Mouse (Mus musculus) limb, embryonic 14.5 days (tissue): Measurements from ENCODE around the gene Mesp1. TPM values are rescaled to one million over a fixed set of nuclear protein-coding genes. Genes with fewer than 3 reads are reported as not detected.

Source experiments
- ATAC-seq: fragments of 200-750 bp; cut with Nextera tagmentation; 2 replicates; pipeline ENCODE4 v1.8.0; 2017; ENCODE audit warnings: low read depth, moderate number of reproducible peaks, moderate TSS enrichment; ENCODE audit not compliant: low FRiP score
- DNase-seq: peaks from one replicate; pipeline ENCODE4 v3.0.0-alpha.2; 2015; ENCODE audit warnings: low spot score
- H3K27ac ChIP-seq: fragments of 300-500 bp; sonication (generic); replicated peaks from 2 replicates; pipeline ENCODE4 v1.5.1; 2014; ENCODE audit warnings: low read depth, mild to moderate bottlenecking, low read length, moderate library complexity, mixed read lengths
- H3K27me3 ChIP-seq: fragments of 300-500 bp; sonication (generic); 2 replicates; pipeline ENCODE4 v1.6.1; 2014; ENCODE audit warnings: low read length, mixed read lengths; ENCODE audit not compliant: control insufficient read depth, insufficient read depth
- H3K36me3 ChIP-seq: fragments of 300-500 bp; sonication (generic); 2 replicates; pipeline ENCODE4 v1.6.1; 2014; ENCODE audit warnings: mild to moderate bottlenecking, low read length, moderate library complexity, mixed read lengths; ENCODE audit not compliant: control insufficient read depth, insufficient read depth
- H3K4me1 ChIP-seq: fragments of 300-500 bp; sonication (generic); 2 replicates; pipeline ENCODE4 v1.6.1; 2014; ENCODE audit warnings: antibody characterized with exemption, low read length, mixed read lengths; ENCODE audit not compliant: control insufficient read depth, insufficient read depth
- H3K4me2 ChIP-seq: fragments of 300-500 bp; sonication (generic); replicated peaks from 2 replicates; pipeline ENCODE4 v1.6.1; 2014; ENCODE audit warnings: low read depth, mild to moderate bottlenecking, low read length, moderate library complexity; ENCODE audit not compliant: severe bottlenecking
- H3K4me3 ChIP-seq: fragments of 300-500 bp; sonication (generic); replicated peaks from 2 replicates; pipeline ENCODE4 v1.5.1; 2014; ENCODE audit warnings: low read length
- H3K9ac ChIP-seq: fragments of 300-500 bp; sonication (generic); 2 replicates; pipeline ENCODE4 v1.6.1; 2014; ENCODE audit warnings: mild to moderate bottlenecking, low read depth, low read length, moderate library complexity; ENCODE audit not compliant: severe bottlenecking
- H3K9me3 ChIP-seq: fragments of 300-500 bp; sonication (generic); 2 replicates; pipeline ENCODE4 v1.6.1; 2016; ENCODE audit warnings: low read length; ENCODE audit not compliant: control insufficient read depth
- POLR2A ChIP-seq: fragments of 200-500 bp; IDR thresholded peaks from 2 replicates; pipeline ENCODE4 v1.8.0; 2012; ENCODE audit warnings: inconsistent platforms, mild to moderate bottlenecking, moderate library complexity, borderline replicate concordance; ENCODE audit not compliant: insufficient read depth, insufficient read length; ENCODE audit errors: extremely low read depth
- WGBS: fragments of 180-500 bp; shearing (Covaris S2); extraction: QIAGEN DNeasy Blood & Tissue Kit; methylation state at CpG from one replicate; pipeline ENCODE4 v1.1.7; 2014; 5-methylcytosine and 5-hydroxymethylcytosine counted together
- polyA plus RNA-seq, 2 experiments: library from polyadenylated mRNA; depleted of rRNA in 1 of 2; stranded (reverse) in 1 of 2; unstranded in 1 of 2; fragments of >200 nt; fragmentation: Nextera tagmentation in 1 of 2; extraction: Ambion mirVana in 1 of 2; gene quantifications; 2 replicates each; pipeline versions ENCODE4 v1.2.1 to v1.2.3; 2012 to 2014

Mesp1 gene
- polyA plus RNA-seq, 2 experiments, result 0.06 to 0.23 TPM

DNA sequence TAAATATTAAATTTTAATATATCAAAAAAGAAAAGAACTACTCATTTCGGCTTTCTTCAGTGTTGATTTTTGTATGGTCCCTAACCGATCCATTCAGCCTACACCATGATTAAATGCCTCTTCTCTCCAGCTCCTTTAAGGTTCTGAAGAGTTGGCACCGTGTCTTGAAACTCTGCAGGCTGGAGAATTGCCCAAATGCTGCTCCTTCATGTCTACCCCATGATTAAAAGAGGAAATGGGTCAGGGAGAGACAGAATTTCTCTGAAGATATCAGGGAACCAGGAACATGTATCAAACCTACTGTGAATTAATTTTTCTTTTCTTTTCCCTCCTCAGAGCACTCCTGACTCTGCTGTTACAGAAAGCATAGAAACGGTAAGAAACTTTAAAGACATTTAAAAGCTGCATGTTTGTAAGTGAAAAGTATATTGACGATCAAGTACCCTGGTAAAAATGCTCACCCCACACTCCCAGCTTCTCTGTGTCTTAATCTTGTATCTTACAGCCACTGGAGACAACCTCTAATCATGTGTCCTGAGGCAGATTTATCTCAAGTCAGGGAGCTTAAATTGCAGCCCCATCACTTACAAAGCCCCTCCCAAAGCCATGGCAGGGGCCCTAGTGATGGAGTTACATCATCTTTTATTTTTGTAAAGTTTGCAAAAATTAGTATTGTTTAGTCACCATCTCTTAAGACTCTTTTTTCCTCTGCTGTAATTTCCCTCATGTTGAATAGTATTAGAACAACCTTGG lies 32.3 kb downstream of the Mesp1 start:
- Histone ChIP-seq H3K27me3 (no peaks in the 10 kb centered on the region), H3K4me2 (no peak overlapping the region), H3K27ac (no peak overlapping the region), H3K9ac (no peak overlapping the region), H3K36me3 (no peaks in the 10 kb centered on the region), H3K4me1 (no peaks in the 10 kb centered on the region), H3K9me3 (no peaks in the 10 kb centered on the region), H3K4me3 (no peak overlapping the region)
- DNase-seq (no peak), ATAC-seq (no peak)
- 70% methylated on average over 5 of the region's 5 CpGs for WGBS
- TF ChIP-seq POLR2A, result no peak

- no peaks in the 10 kb centered on the region for H3K27me3 ChIP-seq
- no peaks in the 10 kb centered on the region for H3K9me3 ChIP-seq
- H3K9ac ChIP-seq, result no peak overlapping the region
- no peaks in the 10 kb centered on the region for H3K36me3 ChIP-seq
- no peak overlapping the region for H3K4me3 ChIP-seq
- H3K27ac ChIP-seq, result no peak overlapping the region
- no peaks in the 10 kb centered on the region for H3K4me1 ChIP-seq
- H3K4me2 ChIP-seq, result no peak overlapping the region
- no peak for ATAC-seq
- no peak for TF ChIP-seq POLR2A
- DNase-seq, result no peak
These were observed 33.8 kb downstream of the Mesp1 start for GRCm38 (mm10) chr7:79759766-79760165.

DNA sequence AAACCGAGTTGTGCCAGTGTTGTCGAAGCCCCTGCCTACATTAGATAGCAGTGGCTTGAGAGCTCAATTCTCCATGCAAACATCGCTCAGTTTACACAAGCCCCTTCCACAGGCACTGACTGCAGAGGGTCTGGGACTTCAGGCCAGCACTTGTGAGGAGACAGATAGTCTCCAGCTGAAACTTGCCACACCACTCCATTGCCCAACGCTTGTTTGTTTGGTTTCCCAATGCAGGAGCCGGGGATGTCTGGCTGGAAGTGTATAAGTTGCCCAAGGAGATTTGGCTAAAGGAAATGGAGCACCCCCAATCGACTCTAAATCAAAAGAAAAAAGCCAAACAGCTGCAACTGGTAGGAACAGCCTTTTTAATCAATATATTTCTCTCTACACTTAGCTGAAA lies 35.4 kb downstream of the Mesp1 start:
- H3K27ac ChIP-seq, result no peak overlapping the region
- ATAC-seq (no peak), DNase-seq (no peak)
- no peaks in the 10 kb centered on the region for H3K36me3 ChIP-seq
- H3K27me3 ChIP-seq, result no peaks in the 10 kb centered on the region
- H3K4me3 ChIP-seq, result no peak overlapping the region
- H3K4me1 ChIP-seq, result no peaks in the 10 kb centered on the region
- TF ChIP-seq POLR2A, result no peak
- no peaks in the 10 kb centered on the region for H3K9me3 ChIP-seq
- H3K4me2 ChIP-seq, result no peak overlapping the region
- H3K9ac ChIP-seq, result no peak overlapping the region
- WGBS, result 69% methylated on average over 6 of the region's 6 CpGs

DNA sequence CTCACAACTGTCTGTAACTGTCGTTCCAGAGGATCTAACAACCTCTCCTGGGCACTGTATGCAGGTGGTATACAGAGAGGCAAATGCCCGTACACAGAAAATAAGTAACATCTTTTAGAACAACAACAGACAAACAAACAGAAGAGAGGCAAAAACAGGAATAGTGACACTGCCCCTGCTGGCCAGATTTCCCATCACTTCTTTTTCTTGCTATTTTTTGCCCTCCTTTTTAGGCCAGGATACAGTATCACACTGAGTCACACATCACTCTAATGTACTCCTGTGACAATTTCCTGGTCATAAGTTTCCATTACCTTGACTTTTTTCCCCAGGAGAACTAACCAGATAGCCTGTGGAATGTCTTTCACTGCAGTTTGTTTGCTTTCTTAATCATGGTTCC lies 37.3 kb downstream of the Mesp1 start:
- no peaks in the 10 kb centered on the region for H3K4me1 ChIP-seq
- H3K9me3 ChIP-seq, result no peaks in the 10 kb centered on the region
- no peaks in the 10 kb centered on the region for H3K27me3 ChIP-seq
- no peak for ATAC-seq
- H3K27ac ChIP-seq, result no peak overlapping the region
- no peaks in the 10 kb centered on the region for H3K36me3 ChIP-seq
- no peak overlapping the region for H3K4me2 ChIP-seq
- no peak overlapping the region for H3K4me3 ChIP-seq
- DNase-seq, result no peak
- H3K9ac ChIP-seq, result no peak overlapping the region
- no peak for TF ChIP-seq POLR2A
- 45% methylated on average over 2 of the region's 2 CpGs for WGBS

DNA sequence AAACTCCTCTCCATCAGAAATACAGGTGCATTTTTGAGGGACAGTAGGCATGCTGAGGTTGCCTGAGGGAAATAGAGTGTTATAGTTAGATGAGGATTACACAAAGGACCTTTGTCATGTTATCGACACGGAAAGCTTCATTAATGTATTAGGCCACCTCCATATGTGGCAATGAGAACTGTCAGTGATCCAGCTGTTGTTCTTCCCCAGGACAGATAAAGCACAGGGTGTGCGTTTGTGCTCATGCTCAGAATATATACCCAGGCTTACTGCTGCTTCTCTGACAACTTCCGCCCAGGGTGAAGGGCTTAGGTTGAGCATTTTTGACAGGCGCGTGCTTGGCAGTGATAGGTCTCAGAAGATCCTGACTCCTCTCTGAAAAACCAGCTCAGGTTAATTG lies 44.1 kb downstream of the Mesp1 start:
- TF ChIP-seq POLR2A, result no peak
- H3K4me2 ChIP-seq, result no peak overlapping the region

DNA sequence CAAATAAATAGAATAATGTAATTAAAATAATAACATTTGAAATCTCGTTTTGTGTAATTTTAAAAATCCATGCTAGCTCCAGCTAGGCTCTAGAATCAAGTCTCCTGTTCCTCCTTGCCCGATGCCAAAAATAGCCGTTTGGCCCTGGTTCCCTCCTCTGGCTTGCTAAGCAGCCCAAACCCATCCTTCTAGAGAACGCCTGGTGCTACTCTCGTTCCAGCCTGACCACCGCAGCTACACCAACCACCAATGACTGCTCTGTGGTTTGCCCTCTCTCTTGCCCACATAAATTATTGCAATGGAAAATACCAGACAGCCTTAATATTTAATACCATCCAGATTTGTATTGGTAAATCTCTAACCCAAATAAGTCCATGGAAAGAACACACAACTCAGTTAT lies 45.9 kb downstream of the Mesp1 start:
- no peak for TF ChIP-seq POLR2A

More for the DNA sequence above, 44.1 kb downstream of the Mesp1 start:
- H3K36me3 ChIP-seq, result no peaks in the 10 kb centered on the region
- H3K9me3 ChIP-seq, result no peaks in the 10 kb centered on the region
- DNase-seq, result no peak
- no peaks in the 10 kb centered on the region for H3K4me1 ChIP-seq
- WGBS, result 87% methylated on average over 6 of the region's 6 CpGs
- no peak for ATAC-seq
- H3K27me3 ChIP-seq, result no peaks in the 10 kb centered on the region
- no peak overlapping the region for H3K4me3 ChIP-seq
- no peak overlapping the region for H3K9ac ChIP-seq
- no peak overlapping the region for H3K27ac ChIP-seq

More for the DNA sequence above, 45.9 kb downstream of the Mesp1 start:
- Histone ChIP-seq H3K27me3 (no peaks in the 10 kb centered on the region), H3K9me3 (no peaks in the 10 kb centered on the region), H3K4me3 (no peak overlapping the region), H3K4me2 (no peak overlapping the region), H3K36me3 (no peaks in the 10 kb centered on the region), H3K9ac (no peak overlapping the region), H3K4me1 (peaks cover 4% of the 10 kb centered on the region), H3K27ac (no peak overlapping the region)
- 75% methylated on average over 6 of the region's 6 CpGs for WGBS
- ATAC-seq, result no peak
- DNase-seq, result no peak
